Comparison of ENCODE assay signal across 12 mouse cellular contexts in the genomic region with DNA sequence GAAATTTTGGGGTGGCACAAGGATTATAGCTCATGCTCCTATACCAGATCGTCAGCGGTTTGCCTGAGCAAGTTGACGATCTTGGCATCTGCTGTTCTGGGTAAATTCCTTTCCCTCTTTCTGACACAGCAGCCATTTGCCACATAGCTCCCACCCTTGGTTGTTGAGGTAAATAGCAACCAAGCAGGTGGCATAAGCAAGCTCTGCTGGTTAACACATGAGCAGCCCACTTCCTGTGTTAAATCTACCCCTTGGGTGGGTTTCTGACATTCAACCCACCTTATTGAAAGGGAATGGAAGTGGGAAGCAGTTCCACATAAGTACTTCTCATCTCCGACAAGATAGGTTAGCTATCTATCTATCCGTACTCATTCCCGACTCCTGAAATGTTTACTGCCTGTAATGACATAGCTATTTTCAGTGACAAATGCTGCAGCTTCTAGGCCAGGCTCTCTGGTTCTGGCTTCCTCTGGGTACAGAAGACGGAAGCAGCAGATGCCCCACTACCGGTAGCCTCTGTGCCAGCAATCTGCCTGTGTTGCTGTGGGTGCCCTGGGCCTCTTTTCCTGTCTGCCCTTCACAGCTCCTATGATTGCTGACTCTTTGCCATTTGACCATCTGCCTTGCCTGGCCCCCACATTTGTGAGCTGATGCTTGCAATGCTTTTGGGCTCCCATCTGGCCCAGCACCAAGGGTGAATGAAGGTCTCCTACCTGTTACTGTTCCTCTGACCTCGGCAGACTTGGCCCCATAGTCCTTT. TPM values are rescaled to one million over a fixed set of nuclear protein-coding genes. Genes with fewer than 3 reads are reported as not detected.
DNase-seq lines count a peak whose midpoint lies in the region; ATAC-seq and TF ChIP-seq lines count a peak whose summit lies in the region.
"Had no signal": no experiment of that assay in that cellular context is flagged by ENCODE, and none has a peak within 500 bp of the region (broad histone marks: within the 10 kb centered on the region; RNA-seq: fewer than 3 reads in every experiment).

No protein-coding gene starts in this region.

- H3K4me1 ChIP-seq in liver, postnatal 0 days (ENCODE audit: insufficient read depth) = peaks cover 4% of the 10 kb centered on the region
- no peaks in the 10 kb centered on the region for H3K4me1 ChIP-seq in liver, embryonic 11.5 days (replicated peaks; ENCODE audit: control insufficient read depth, insufficient read depth, low read length)
- no peaks in the 10 kb centered on the region for H3K4me1 ChIP-seq in forebrain, embryonic 14.5 days (ENCODE audit: control insufficient read depth, insufficient read depth, low read length)

- DNase-seq in liver, postnatal 0 days = no peak
- DNase-seq in liver, embryonic 11.5 days (ENCODE audit: low spot score) = no peak
- peak; percentile 98 for DNase-seq in cerebellum, adult 11-12 months
- peak; percentile 76 for DNase-seq in thymus, postnatal 25 days
- no peak for DNase-seq in forebrain, embryonic 14.5 days (ENCODE audit: low spot score)
- no peak for DNase-seq in Muller cell, postnatal 12 days (ENCODE audit: inconsistent ontology term)
- DNase-seq: adrenal gland, postnatal 14 days had no signal

- no peaks in the 10 kb centered on the region for H3K27me3 ChIP-seq in liver, postnatal 0 days (ENCODE audit: insufficient read depth, low read length)
- H3K27me3 ChIP-seq in liver, embryonic 11.5 days (replicated peaks; ENCODE audit: control insufficient read depth, insufficient read depth, low read length) = no peaks in the 10 kb centered on the region
- H3K27me3 ChIP-seq in forebrain, embryonic 14.5 days (replicated peaks; ENCODE audit: control insufficient read depth, insufficient read depth, low read length) = no peaks in the 10 kb centered on the region
- H3K27me3 ChIP-seq: embryonic facial prominence, embryonic 15.5 days had no signal

- WGBS in liver, postnatal 0 days (ENCODE audit: insufficient replicate concordance) = 61% methylated on average over 9 of the region's 9 CpGs
- 75% methylated on average over 9 of the region's 9 CpGs for WGBS in liver, embryonic 11.5 days
- 87% methylated on average over 9 of the region's 9 CpGs for WGBS in forebrain, embryonic 14.5 days

- no peak for ATAC-seq in liver, postnatal 0 days
- ATAC-seq in liver, embryonic 11.5 days (replicated peaks; ENCODE audit: low FRiP score) = no peak
- peak; percentile 79 for ATAC-seq in inflammation-experienced regulatory T-cells, adult 6 months
- no peak for ATAC-seq in forebrain, embryonic 14.5 days

- no peaks in the 10 kb centered on the region for H3K36me3 ChIP-seq in liver, postnatal 0 days (replicated peaks; ENCODE audit: insufficient read depth, low read length)
- no peaks in the 10 kb centered on the region for H3K36me3 ChIP-seq in liver, embryonic 11.5 days (ENCODE audit: control insufficient read depth, insufficient read depth, low read length)
- H3K36me3 ChIP-seq in forebrain, embryonic 14.5 days (ENCODE audit: control insufficient read depth, insufficient read depth, low read length) = no peaks in the 10 kb centered on the region
- H3K36me3 ChIP-seq: embryonic facial prominence, embryonic 15.5 days had no signal

- H3K27ac ChIP-seq in liver, postnatal 0 days (ENCODE audit: low read depth) = peak overlapping the region; percentile 55
- no peak overlapping the region for H3K27ac ChIP-seq in liver, embryonic 11.5 days (ENCODE audit: low read depth, low read length)
- no peak overlapping the region for H3K27ac ChIP-seq in forebrain, embryonic 14.5 days (ENCODE audit: low read depth, low read length)
- H3K27ac ChIP-seq: embryonic facial prominence, embryonic 15.5 days; liver, embryonic 14.5 days had no signal

- TF ChIP-seq CTCF in liver, postnatal 0 days (IDR thresholded peaks at IDR 0.05; ENCODE audit: low read depth) = no peak

- TF ChIP-seq EP300 in liver, postnatal 0 days (IDR thresholded peaks at IDR 0.05; ENCODE audit: low read depth) = no peak

- no peaks in the 10 kb centered on the region for H3K9me3 ChIP-seq in liver, postnatal 0 days (ENCODE audit: low read length)
- H3K9me3 ChIP-seq in liver, embryonic 11.5 days (ENCODE audit: control insufficient read depth, low read length) = no peaks in the 10 kb centered on the region
- no peaks in the 10 kb centered on the region for H3K9me3 ChIP-seq in forebrain, embryonic 14.5 days (replicated peaks; ENCODE audit: control insufficient read depth, low read length)
- H3K9me3 ChIP-seq: embryonic facial prominence, embryonic 15.5 days had no signal

- no peak overlapping the region for H3K4me2 ChIP-seq in liver, postnatal 0 days (ENCODE audit: low read depth, low read length)
- H3K4me2 ChIP-seq in liver, embryonic 11.5 days = no peak overlapping the region
- no peak overlapping the region for H3K4me2 ChIP-seq in forebrain, embryonic 14.5 days (ENCODE audit: low read length)
- H3K4me2 ChIP-seq: embryonic facial prominence, embryonic 15.5 days had no signal

- H3K4me3 ChIP-seq in liver, postnatal 0 days (ENCODE audit: low read depth, low read length) = no peak overlapping the region
- H3K4me3 ChIP-seq in liver, embryonic 11.5 days (ENCODE audit: low read depth, low read length) = no peak overlapping the region
- H3K4me3 ChIP-seq in forebrain, embryonic 14.5 days (ENCODE audit: low read depth, low read length) = no peak overlapping the region
- H3K4me3 ChIP-seq: embryonic facial prominence, embryonic 15.5 days had no signal

- no peak overlapping the region for H3K9ac ChIP-seq in liver, postnatal 0 days (replicated peaks)
- no peak overlapping the region for H3K9ac ChIP-seq in liver, embryonic 11.5 days (ENCODE audit: low read depth, low read length)
- no peak overlapping the region for H3K9ac ChIP-seq in forebrain, embryonic 14.5 days (ENCODE audit: low read length)
- H3K9ac ChIP-seq: embryonic facial prominence, embryonic 15.5 days; liver, embryonic 14.5 days had no signal

RNA-seq across cellular contexts. Expression of gene Zyx, which starts 5.9 kb away (rescaled TPM):
- 55.3 and 57.8 TPM in 2 replicates for polyA plus RNA-seq in liver, postnatal 0 days (2015; fragmentation: Nextera tagmentation; extraction: Ambion mirVana)
- polyA plus RNA-seq in liver, embryonic 11.5 days (2014; fragmentation: Nextera tagmentation; extraction: Ambion mirVana) = 113 TPM in 2 replicates
- polyA plus RNA-seq in inflammation-experienced regulatory T-cells, adult 6 months (2017; shearing (Covaris generic)) = 100 to 1,000 TPM in 1 of 3 experiments, 10 to 100 TPM in 2; 39.3 to 108 (median 40.8) TPM
- 34.8 and 41.0 TPM in 2 replicates for polyA plus RNA-seq in forebrain, embryonic 14.5 days (2014; fragmentation: Nextera tagmentation; extraction: Ambion mirVana)

RNA-seq across cellular contexts. Expression of gene Fam131b, which starts 19.1 kb away (rescaled TPM):
- not detected in 2 replicates for polyA plus RNA-seq in liver, postnatal 0 days (2015; fragmentation: Nextera tagmentation; extraction: Ambion mirVana)
- polyA plus RNA-seq in liver, embryonic 11.5 days (2014; fragmentation: Nextera tagmentation; extraction: Ambion mirVana) = 0.04 and 0.08 TPM in 2 replicates
- not detected for polyA plus RNA-seq in inflammation-experienced regulatory T-cells, adult 6 months (2017; shearing (Covaris generic))
- polyA plus RNA-seq in forebrain, embryonic 14.5 days (2014; fragmentation: Nextera tagmentation; extraction: Ambion mirVana) = 4.7 and 5.6 TPM in 2 replicates

RNA-seq across cellular contexts. Expression of gene Epha1, which starts 29.5 kb away (rescaled TPM):
- 16.8 and 18.7 TPM in 2 replicates for polyA plus RNA-seq in liver, postnatal 0 days (2015; fragmentation: Nextera tagmentation; extraction: Ambion mirVana)
- polyA plus RNA-seq in liver, embryonic 11.5 days (2014; fragmentation: Nextera tagmentation; extraction: Ambion mirVana) = 1.1 and 1.4 TPM in 2 replicates
- under 1 TPM; 0.19 to 0.69 (median 0.67) TPM for polyA plus RNA-seq in inflammation-experienced regulatory T-cells, adult 6 months (2017; shearing (Covaris generic))
- 0.05 and 0.07 TPM in 2 replicates for polyA plus RNA-seq in forebrain, embryonic 14.5 days (2014; fragmentation: Nextera tagmentation; extraction: Ambion mirVana)

RNA-seq across cellular contexts. Expression of gene Tas2r143, which starts 56.5 kb away (rescaled TPM):
- not detected in 2 replicates for polyA plus RNA-seq in liver, postnatal 0 days (2015; fragmentation: Nextera tagmentation; extraction: Ambion mirVana)
- not detected in 2 replicates for polyA plus RNA-seq in liver, embryonic 11.5 days (2014; fragmentation: Nextera tagmentation; extraction: Ambion mirVana)
- not detected for polyA plus RNA-seq in inflammation-experienced regulatory T-cells, adult 6 months (2017; shearing (Covaris generic))
- polyA plus RNA-seq in forebrain, embryonic 14.5 days (2014; fragmentation: Nextera tagmentation; extraction: Ambion mirVana) = not detected in 2 replicates
- polyA plus RNA-seq: embryonic facial prominence, embryonic 15.5 days; liver, embryonic 14.5 days; midbrain, postnatal 0 days; testis, adult 2 months had no signal

RNA-seq across cellular contexts. Expression of gene Clcn1, which starts 57.1 kb away (rescaled TPM):
- 0.09 TPM in 1 of 2 replicates, not detected in the other for polyA plus RNA-seq in liver, postnatal 0 days (2015; fragmentation: Nextera tagmentation; extraction: Ambion mirVana)
- polyA plus RNA-seq in liver, embryonic 11.5 days (2014; fragmentation: Nextera tagmentation; extraction: Ambion mirVana) = 0.23 and 0.29 TPM in 2 replicates
- polyA plus RNA-seq in inflammation-experienced regulatory T-cells, adult 6 months (2017; shearing (Covaris generic)) = not detected
- polyA plus RNA-seq in forebrain, embryonic 14.5 days (2014; fragmentation: Nextera tagmentation; extraction: Ambion mirVana) = 1.3 and 1.6 TPM in 2 replicates

Comparison
In these comparisons a context has a peak if more than half of its experiments do, and no peak if none do; other contexts are left out.
1. DNase-seq: peak in cerebellum, adult 11-12 months (single experiment) and thymus, postnatal 25 days (single experiment); none in liver, postnatal 0 days (single experiment), liver, embryonic 11.5 days (single experiment), forebrain, embryonic 14.5 days (single experiment) and Muller cell, postnatal 12 days (single experiment).